Mouse (Mus musculus) CH12.LX (cell line): ENCODE results near the gene Ifrd1. TPM values are rescaled to one million over a fixed set of nuclear protein-coding genes. Genes with fewer than 3 reads are reported as not detected.

ENCODE experiments used
- DNase-seq: peaks from one replicate; pipeline ENCODE4 v3.0.0-alpha.2; 2013; ENCODE audit errors: extremely low read depth
- H3K27ac ChIP-seq: 2 replicates; pipeline ENCODE4 v1.5.1; 2012; ENCODE audit warnings: low read depth, mild to moderate bottlenecking, control low read depth, moderate library complexity; ENCODE audit not compliant: insufficient read depth
- H3K27me3 ChIP-seq: replicated peaks from 2 replicates; pipeline ENCODE3; 2012; ENCODE audit warnings: inconsistent platforms
- H3K36me3 ChIP-seq, 2 experiments: replicated peaks in 1 of 2; 2 replicates each; pipeline versions ENCODE3 to v1.6.1; 2012; ENCODE audit warnings: inconsistent platforms in 1 of 2, low read length in 1 of 2, mild to moderate bottlenecking in 1 of 2, mixed read lengths in 1 of 2, moderate library complexity in 1 of 2; ENCODE audit not compliant: control insufficient read depth in 1 of 2, insufficient read depth in 1 of 2
- H3K4me1 ChIP-seq, 2 experiments: 2 replicates each; pipeline ENCODE4 v1.6.1; 2012; ENCODE audit warnings: inconsistent platforms in 1 of 2, moderate library complexity in 1 of 2; ENCODE audit not compliant: insufficient read depth in 2 of 2, control insufficient read depth in 1 of 2
- H3K4me2 ChIP-seq: 2 replicates; pipeline ENCODE4 v1.6.1; 2012; ENCODE audit warnings: low read depth, mild to moderate bottlenecking, control low read depth; ENCODE audit not compliant: poor library complexity, insufficient read depth, severe bottlenecking
- H3K4me3 ChIP-seq, 3 experiments: fragments of 150-350 bp in 1 of 3; sonication (generic) in 1 of 3; replicated peaks in 1 of 3; 2 replicates each; pipeline versions ENCODE3 to v1.5.1; 2011 to 2012; ENCODE audit warnings: low read depth in 2 of 3, low read length in 2 of 3, mild to moderate bottlenecking in 2 of 3, moderate library complexity in 2 of 3, control low read depth in 1 of 3, improper control_type of control experiment in 1 of 3, inconsistent platforms in 1 of 3, mixed read lengths in 1 of 3; ENCODE audit not compliant: poor library complexity in 1 of 3
- H3K79me2 ChIP-seq: replicated peaks from 2 replicates; pipeline ENCODE4 v1.6.1; 2012; ENCODE audit warnings: mild to moderate bottlenecking, moderate library complexity; ENCODE audit not compliant: control insufficient read depth, poor library complexity, insufficient read depth, severe bottlenecking; ENCODE audit errors: extremely low read depth
- H3K9ac ChIP-seq: 2 replicates; pipeline ENCODE4 v1.6.1; 2012; ENCODE audit warnings: low read depth, mild to moderate bottlenecking, control low read depth, moderate library complexity; ENCODE audit not compliant: insufficient read depth
- H3K9me3 ChIP-seq: replicated peaks from 2 replicates; pipeline ENCODE3; 2012; ENCODE audit warnings: low read length, inconsistent platforms, mixed read lengths
- CHD1 ChIP-seq: IDR thresholded peaks from 2 replicates; pipeline ENCODE4 v1.6.1; 2012; ENCODE audit warnings: low read depth, low read length, improper control_type of control experiment, inconsistent platforms
- CHD2 ChIP-seq: IDR thresholded peaks from 2 replicates; pipeline ENCODE4 v1.6.1; 2011; ENCODE audit warnings: low read length, improper control_type of control experiment
- ELF1 ChIP-seq: IDR thresholded peaks from 2 replicates; pipeline ENCODE4 v1.6.1; 2014; ENCODE audit warnings: low read depth, mild to moderate bottlenecking, inconsistent platforms, low read length, improper control_type of control experiment
- EP300 ChIP-seq: IDR thresholded peaks from 2 replicates; pipeline ENCODE4 v1.6.1; 2011; ENCODE audit warnings: low read length, improper control_type of control experiment
- ETS1 ChIP-seq: conservative IDR thresholded peaks from 2 replicates; pipeline ENCODE4 v1.6.1; 2012; ENCODE audit warnings: low read depth, mild to moderate bottlenecking, inconsistent platforms, low read length, improper control_type of control experiment, moderate library complexity
- GABPA ChIP-seq: IDR thresholded peaks from 2 replicates; pipeline ENCODE4 v1.6.1; 2012; ENCODE audit warnings: low read depth, low read length, improper control_type of control experiment, inconsistent platforms; ENCODE audit not compliant: insufficient replicate concordance
- HCFC1 ChIP-seq: IDR thresholded peaks from 2 replicates; pipeline ENCODE4 v1.6.1; 2012; ENCODE audit warnings: low read depth, mild to moderate bottlenecking, inconsistent platforms, low read length, improper control_type of control experiment
- IRF4 ChIP-seq: IDR thresholded peaks from 2 replicates; pipeline ENCODE4 v1.6.1; 2014; ENCODE audit warnings: low read depth, mild to moderate bottlenecking, inconsistent platforms, low read length, improper control_type of control experiment
- JUN ChIP-seq: IDR thresholded peaks from 2 replicates; pipeline ENCODE4 v1.6.1; 2011; ENCODE audit warnings: low read depth, mild to moderate bottlenecking, low read length, improper control_type of control experiment, moderate library complexity; ENCODE audit not compliant: insufficient read depth
- JUND ChIP-seq: conservative IDR thresholded peaks from 2 replicates; pipeline ENCODE4 v1.6.1; 2011; ENCODE audit warnings: low read depth, low read length, improper control_type of control experiment
- KAT2A ChIP-seq: IDR thresholded peaks from 2 replicates; pipeline ENCODE4 v1.6.1; 2012; ENCODE audit warnings: low read length, improper control_type of control experiment, inconsistent platforms; ENCODE audit not compliant: insufficient replicate concordance
- MAZ ChIP-seq: IDR thresholded peaks from 2 replicates; pipeline ENCODE4 v1.6.1; 2012; ENCODE audit warnings: low read depth, mild to moderate bottlenecking, inconsistent platforms, low read length, improper control_type of control experiment, moderate library complexity
- MEF2A ChIP-seq: IDR thresholded peaks from 2 replicates; pipeline ENCODE4 v1.6.1; 2014; ENCODE audit warnings: low read depth, mild to moderate bottlenecking, inconsistent platforms, low read length, improper control_type of control experiment, borderline replicate concordance
- NELFE ChIP-seq: IDR thresholded peaks from 2 replicates; pipeline ENCODE4 v1.6.1; 2011; ENCODE audit warnings: low read depth, low read length, improper control_type of control experiment
- NRF1 ChIP-seq: IDR thresholded peaks from 2 replicates; pipeline ENCODE4 v1.6.1; 2014; ENCODE audit warnings: low read depth, mild to moderate bottlenecking, inconsistent platforms, low read length, improper control_type of control experiment, moderate library complexity
- PAX5 ChIP-seq: IDR thresholded peaks from 2 replicates; pipeline ENCODE4 v1.6.1; 2012; ENCODE audit warnings: low read length, inconsistent platforms, mixed read lengths
- POLR2A ChIP-seq: IDR thresholded peaks from 2 replicates; pipeline ENCODE4 v1.6.1; 2011; ENCODE audit warnings: low read depth, mild to moderate bottlenecking, improper control_type of control experiment, low read length
- RAD21 ChIP-seq: IDR thresholded peaks from 2 replicates; pipeline ENCODE4 v1.6.1; 2011; ENCODE audit warnings: low read depth, mild to moderate bottlenecking, low read length, improper control_type of control experiment, moderate library complexity
- RCOR1 ChIP-seq: conservative IDR thresholded peaks from 2 replicates; pipeline ENCODE4 v1.6.1; 2012; ENCODE audit warnings: low read depth, mild to moderate bottlenecking, inconsistent platforms, low read length, improper control_type of control experiment
- SIN3A ChIP-seq: IDR thresholded peaks from 2 replicates; pipeline ENCODE4 v1.6.1; 2012; ENCODE audit warnings: low read length, improper control_type of control experiment, inconsistent platforms
- SMC3 ChIP-seq: IDR thresholded peaks from 2 replicates; pipeline ENCODE4 v1.6.1; 2011; ENCODE audit warnings: low read depth, low read length, improper control_type of control experiment
- TCF12 ChIP-seq: IDR thresholded peaks from 2 replicates; pipeline ENCODE4 v1.6.1; 2014; ENCODE audit warnings: low read depth, mild to moderate bottlenecking, inconsistent platforms, low read length, improper control_type of control experiment
- UBTF ChIP-seq: IDR thresholded peaks from 2 replicates; pipeline ENCODE4 v1.6.1; 2012; ENCODE audit warnings: low read depth, mild to moderate bottlenecking, inconsistent platforms, low read length, improper control_type of control experiment, moderate library complexity
- USF1 ChIP-seq: IDR thresholded peaks from 2 replicates; pipeline ENCODE4 v1.6.1; 2014; ENCODE audit warnings: low read depth, mild to moderate bottlenecking, inconsistent platforms, low read length, improper control_type of control experiment
- USF2 ChIP-seq: conservative IDR thresholded peaks from 2 replicates; pipeline ENCODE4 v1.6.1; 2011; ENCODE audit warnings: low read depth, low read length, improper control_type of control experiment
- dilution Hi-C: fragments of 300-500 bp; cut with MboI; formaldehyde crosslinking; loops from 2 replicates; pipeline ENCODE4 v1.14.3; 2020; ENCODE audit warnings: low sequenced_read_pairs; ENCODE audit not compliant: extremely low pct_unique_long_range_greater_than_20kb, extremely low pct_ligation_motif_present
- in situ Hi-C: fragments of 300-500 bp; cut with MboI; formaldehyde crosslinking; loops from 3 replicates; pipeline ENCODE4 v1.14.3; 2019; ENCODE audit warnings: low sequenced_read_pairs, low pct_ligation_motif_present, low pct_unique_long_range_greater_than_20kb, mixed read lengths
- polyA plus RNA-seq: library from polyadenylated mRNA; unstranded; fragments of >175 nt; gene quantifications from 2 replicates; pipeline ENCODE4 v1.2.1, GENCODE M21; 2012; ENCODE audit warnings: low read depth; ENCODE audit not compliant: insufficient read length
- total RNA-seq, 2 experiments: library from RNA; depleted of rRNA; stranded (reverse); fragments of 300-350 nt in 1 of 2; fragments of >200 nt in 1 of 2; gene quantifications; 2 replicates each; pipeline ENCODE4 v1.2.3; 2012 to 2014

Gene Ifrd1
- total and polyA plus RNA-seq, 3 experiments, result 105 to 427 (median 269) TPM

- H3K36me3 ChIP-seq, result no peaks in the 10 kb centered on the region
- no peak for TF ChIP-seq EP300
- TF ChIP-seq CHD2, result no peak
- TF ChIP-seq JUN, result no peak
- TF ChIP-seq JUND, result no peak
- no peak for TF ChIP-seq IRF4
- no peak for TF ChIP-seq UBTF
- no peak for TF ChIP-seq HCFC1
- no peak for TF ChIP-seq PAX5
- TF ChIP-seq NELFE, result no peak
- no peak for TF ChIP-seq RCOR1
- no peak for TF ChIP-seq ELF1
- TF ChIP-seq MEF2A, result no peak
- no peak for TF ChIP-seq USF2
- no peak for TF ChIP-seq NRF1
- TF ChIP-seq CHD1, result no peak
- TF ChIP-seq SMC3, result no peak
- in situ Hi-C loops, result no loop called here
These were observed 16.1 kb downstream of the Ifrd1 start for GRCm38 (mm10) chr12:40232231-40232630.

GRCm38 (mm10) chr12:40231632-40232031 lies 16.7 kb downstream of the Ifrd1 start:
- no peaks in the 10 kb centered on the region for H3K79me2 ChIP-seq
- TF ChIP-seq USF2, result no peak
- no peak for TF ChIP-seq JUN
- no peak for TF ChIP-seq IRF4
- TF ChIP-seq EP300, result no peak
- TF ChIP-seq USF1, result no peak
- no peak for TF ChIP-seq POLR2A
- TF ChIP-seq PAX5, result no peak
- no peak for TF ChIP-seq SIN3A
- TF ChIP-seq KAT2A, result no peak
- no peak for TF ChIP-seq TCF12
- no peak for TF ChIP-seq ETS1
- no peak for TF ChIP-seq MAZ
- TF ChIP-seq ELF1, result no peak
- no peak for TF ChIP-seq RAD21
- TF ChIP-seq GABPA, result no peak
- TF ChIP-seq, all 38 proteins: peak for 0
- no peak overlapping the region for H3K4me3 ChIP-seq
- dilution Hi-C loops (no loop called here), in situ Hi-C loops (no loop called here)
- DNase-seq, result no peak
- no peak overlapping the region for H3K4me2 ChIP-seq
- no peaks in the 10 kb centered on the region for H3K9me3 ChIP-seq
- H3K9ac ChIP-seq, result no peak overlapping the region
- H3K27me3 ChIP-seq, result no peaks in the 10 kb centered on the region
- H3K4me1 ChIP-seq, result peaks cover 0 to 10% of the 10 kb centered on the region in 2 experiments; a peak in 2 of 4 replicates
- no peaks in the 10 kb centered on the region for H3K36me3 ChIP-seq
- no peak overlapping the region for H3K27ac ChIP-seq

More at GRCm38 (mm10) chr12:40232231-40232630, 16.1 kb downstream of the Ifrd1 start:
- dilution Hi-C loops, result no loop called here
- no peak overlapping the region for H3K27ac ChIP-seq
- peaks cover 0 to 10% of the 10 kb centered on the region in 2 experiments; a peak in 2 of 4 replicates for H3K4me1 ChIP-seq
- H3K27me3 ChIP-seq, result no peaks in the 10 kb centered on the region
- H3K79me2 ChIP-seq, result no peaks in the 10 kb centered on the region
- no peak overlapping the region for H3K4me3 ChIP-seq
- DNase-seq, result no peak
- H3K9ac ChIP-seq, result no peak overlapping the region
- no peak overlapping the region for H3K4me2 ChIP-seq
- H3K9me3 ChIP-seq, result no peaks in the 10 kb centered on the region
